Mouse (Mus musculus) C2C12 (cell line): ENCODE measurements around the gene Qrsl1. TPM values are rescaled to one million over a fixed set of nuclear protein-coding genes. Genes with fewer than 3 reads are reported as not detected.

ENCODE experiments used
- H3K27me3 ChIP-seq: one replicate; pipeline ENCODE4 v1.6.1; 2011; ENCODE audit not compliant: control insufficient read depth, insufficient read depth, insufficient read length
- H3K36me3 ChIP-seq: one replicate; pipeline ENCODE4 v1.6.1; 2011; ENCODE audit not compliant: control insufficient read depth, insufficient read depth
- H3K4me3 ChIP-seq: one replicate; pipeline ENCODE4 v1.5.1; 2011; ENCODE audit warnings: mild to moderate bottlenecking, control low read depth; ENCODE audit not compliant: poor library complexity, insufficient read depth, severe bottlenecking
- H3K79me2 ChIP-seq: one replicate; pipeline ENCODE4 v1.6.1; 2011; ENCODE audit not compliant: control insufficient read depth, insufficient read depth
- H3K79me3 ChIP-seq: one replicate; pipeline ENCODE4 v1.6.1; 2011; ENCODE audit warnings: low read depth, control low read depth
- H3ac ChIP-seq: one replicate; pipeline ENCODE3; 2011; ENCODE audit warnings: low read depth; ENCODE audit not compliant: control insufficient read depth, insufficient read length
- CEBPB ChIP-seq: IDR thresholded peaks from one replicate; pipeline ENCODE4 v1.6.1; 2011; ENCODE audit warnings: low read depth, mild to moderate bottlenecking, control low read depth, moderate library complexity
- CTCF ChIP-seq: IDR thresholded peaks from one replicate; pipeline ENCODE4 v1.5.1; 2011; ENCODE audit not compliant: control insufficient read depth, insufficient read depth, insufficient read length
- FOSL1 ChIP-seq: IDR thresholded peaks from one replicate; pipeline ENCODE4 v1.8.0; 2011; ENCODE audit warnings: mild to moderate bottlenecking, low read length; ENCODE audit not compliant: poor library complexity, insufficient read depth, severe bottlenecking
- MAX ChIP-seq: IDR thresholded peaks from one replicate; pipeline ENCODE4 v1.6.1; 2011; ENCODE audit warnings: mild to moderate bottlenecking, control low read depth
- MYOD1 ChIP-seq: IDR thresholded peaks from one replicate; pipeline ENCODE4 v1.6.1; 2011; ENCODE audit warnings: low read depth; ENCODE audit not compliant: control insufficient read depth, insufficient read length
- MYOG ChIP-seq: IDR thresholded peaks from one replicate; pipeline ENCODE4 v1.6.1; 2011; ENCODE audit not compliant: control insufficient read depth, insufficient read length; ENCODE audit errors: extremely low read depth
- USF1 ChIP-seq: IDR thresholded peaks from one replicate; pipeline ENCODE4 v1.6.1; 2011; ENCODE audit warnings: low read depth, mild to moderate bottlenecking, control low read depth, moderate library complexity
- polyA plus RNA-seq: library from polyadenylated mRNA; unstranded; fragments of >200 nt; fragmentation: generic; extraction: Trizol; gene quantifications from one replicate; pipeline ENCODE4 v1.2.1, GENCODE M21; 2012; ENCODE audit warnings: missing spikeins

Gene Qrsl1
- polyA plus RNA-seq, 1 experiment: 11.2 TPM

- no peaks in the 10 kb centered on the region for H3K27me3 ChIP-seq
- H3K36me3 ChIP-seq: no peaks in the 10 kb centered on the region
- H3K79me3 ChIP-seq: no peaks in the 10 kb centered on the region
- no peak overlapping the region for H3K4me3 ChIP-seq
- no peak for TF ChIP-seq MYOG
- TF ChIP-seq MYOD1: no peak
- TF ChIP-seq FOSL1: no peak
- no peak for TF ChIP-seq CEBPB
- TF ChIP-seq MAX: no peak
- TF ChIP-seq USF1: no peak
- TF ChIP-seq CTCF: no peak
- no peaks in the 10 kb centered on the region for H3K79me2 ChIP-seq
- H3ac ChIP-seq: no peak overlapping the region
These were observed 45.6 kb downstream of the Qrsl1 start for GRCm38 (mm10) chr10:43855916-43856315.

- TF ChIP-seq FOSL1 (no peak), CTCF (no peak)
- Histone ChIP-seq H3K27me3 (no peaks in the 10 kb centered on the region), H3K36me3 (no peaks in the 10 kb centered on the region), H3K79me3 (no peaks in the 10 kb centered on the region), H3K4me3 (no peak overlapping the region), H3K79me2 (no peaks in the 10 kb centered on the region), H3ac (no peak overlapping the region)
These were observed 49.6 kb downstream of the Qrsl1 start for GRCm38 (mm10) chr10:43851898-43852297.

- Histone ChIP-seq H3K79me2 (no peaks in the 10 kb centered on the region), H3K36me3 (no peaks in the 10 kb centered on the region), H3K4me3 (no peak overlapping the region), H3K79me3 (no peaks in the 10 kb centered on the region), H3ac (no peak overlapping the region), H3K27me3 (no peaks in the 10 kb centered on the region)
- TF ChIP-seq MAX (no peak), CEBPB (no peak), MYOG (no peak), FOSL1 (no peak)
These were observed 52.1 kb downstream of the Qrsl1 start for GRCm38 (mm10) chr10:43849478-43849877.

GRCm38 (mm10) chr10:43846141-43846622 is 55.4 kb downstream of the Qrsl1 start:
- Histone ChIP-seq H3K4me3 (no peak overlapping the region), H3K36me3 (no peaks in the 10 kb centered on the region), H3K27me3 (no peaks in the 10 kb centered on the region), H3K79me3 (no peaks in the 10 kb centered on the region), H3K79me2 (no peaks in the 10 kb centered on the region), H3ac (no peak overlapping the region)
- TF ChIP-seq USF1 (no peak), MYOG (no peak), MAX (no peak), FOSL1 (no peak), CEBPB (no peak), MYOD1 (no peak), CTCF (no peak)

DNA sequence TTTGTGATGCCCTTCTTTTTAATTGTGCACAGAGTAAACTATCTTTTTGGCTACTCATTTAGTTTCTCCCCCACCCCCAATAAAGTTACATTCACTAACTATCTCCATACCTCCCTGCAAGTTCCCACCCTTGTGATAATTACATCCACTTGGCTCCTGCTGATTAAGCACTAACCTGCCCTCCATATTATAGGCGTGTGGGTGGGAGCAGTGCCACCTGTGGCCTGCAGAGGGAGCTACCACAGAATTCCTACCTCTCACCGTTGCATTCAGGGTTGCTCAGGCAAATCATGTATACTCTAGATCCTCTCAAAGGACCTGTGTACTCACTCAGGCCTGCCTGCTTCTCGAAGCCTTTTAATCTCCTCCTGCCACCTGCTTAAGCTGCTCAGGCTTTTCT is 56.1 kb downstream of the Qrsl1 start:
- no peak overlapping the region for H3K4me3 ChIP-seq
- no peaks in the 10 kb centered on the region for H3K27me3 ChIP-seq
- no peak for TF ChIP-seq USF1
- no peak for TF ChIP-seq MAX
- no peak for TF ChIP-seq FOSL1
- TF ChIP-seq CEBPB: no peak
- no peaks in the 10 kb centered on the region for H3K36me3 ChIP-seq
- no peak overlapping the region for H3ac ChIP-seq
- H3K79me2 ChIP-seq: no peaks in the 10 kb centered on the region
- H3K79me3 ChIP-seq: no peaks in the 10 kb centered on the region

GRCm38 (mm10) chr10:43841441-43841840 is 60.1 kb downstream of the Qrsl1 start:
- H3K36me3 ChIP-seq: no peaks in the 10 kb centered on the region
- no peaks in the 10 kb centered on the region for H3K79me2 ChIP-seq
- TF ChIP-seq CEBPB (no peak), MAX (no peak), MYOG (no peak), MYOD1 (no peak), FOSL1 (no peak), CTCF (no peak), USF1 (no peak)
- H3K79me3 ChIP-seq: no peaks in the 10 kb centered on the region
- H3ac ChIP-seq: no peak overlapping the region
- H3K27me3 ChIP-seq: no peaks in the 10 kb centered on the region
- H3K4me3 ChIP-seq: no peak overlapping the region

DNA sequence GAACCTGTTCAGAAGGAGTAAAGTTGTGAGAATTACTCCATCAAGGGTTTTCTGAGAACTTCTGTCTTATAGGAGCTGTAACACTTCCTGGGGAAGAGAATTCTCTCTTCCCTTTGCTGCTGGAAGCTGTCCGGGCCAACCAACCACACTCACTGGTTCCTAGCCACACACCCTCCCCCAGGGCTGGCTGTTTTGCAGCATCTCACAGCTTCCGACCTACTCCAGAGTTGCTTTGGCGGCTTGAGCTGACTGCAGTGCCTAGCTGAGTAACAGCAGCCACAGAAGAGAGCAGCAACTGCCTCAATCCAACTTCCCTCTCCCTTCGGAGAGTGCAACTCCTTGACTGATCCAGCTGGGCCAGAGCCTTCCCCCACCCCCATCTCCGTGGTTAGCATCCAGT is 68.7 kb downstream of the Qrsl1 start:
- no peaks in the 10 kb centered on the region for H3K36me3 ChIP-seq
- H3K79me3 ChIP-seq: no peaks in the 10 kb centered on the region
- H3K79me2 ChIP-seq: no peaks in the 10 kb centered on the region
- no peak overlapping the region for H3ac ChIP-seq
- peaks cover 4% of the 10 kb centered on the region for H3K27me3 ChIP-seq
- TF ChIP-seq CEBPB (no peak), USF1 (no peak), CTCF (no peak), FOSL1 (no peak), MYOD1 (no peak), MAX (no peak), MYOG (no peak)
- no peak overlapping the region for H3K4me3 ChIP-seq
